Mouse (Mus musculus): ENCODE measurements around the gene Bglap2.

Bglap2 gene

DNA sequence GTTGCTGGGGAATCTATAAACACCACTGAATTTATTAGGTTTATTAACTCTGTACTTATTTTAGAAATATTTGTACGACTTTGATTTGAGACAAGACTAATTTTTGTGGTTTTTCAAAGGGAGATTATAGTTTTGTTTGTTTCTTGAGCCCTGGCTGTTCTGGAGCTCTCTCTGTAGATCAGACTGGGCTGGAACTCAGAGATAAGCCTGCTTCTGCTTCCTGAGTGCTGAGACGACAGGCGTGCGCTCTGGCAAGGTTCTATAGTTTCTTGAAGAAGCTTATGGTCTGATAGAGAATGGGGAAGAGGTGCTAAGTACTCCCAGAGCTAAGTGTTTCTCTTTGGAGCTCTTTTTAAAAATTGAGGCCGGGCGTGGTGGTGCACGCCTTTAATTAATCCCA, 40.2 kb downstream of the Bglap2 start:
- DNase-seq (ENCODE audit: low spot score) = no peak

DNA sequence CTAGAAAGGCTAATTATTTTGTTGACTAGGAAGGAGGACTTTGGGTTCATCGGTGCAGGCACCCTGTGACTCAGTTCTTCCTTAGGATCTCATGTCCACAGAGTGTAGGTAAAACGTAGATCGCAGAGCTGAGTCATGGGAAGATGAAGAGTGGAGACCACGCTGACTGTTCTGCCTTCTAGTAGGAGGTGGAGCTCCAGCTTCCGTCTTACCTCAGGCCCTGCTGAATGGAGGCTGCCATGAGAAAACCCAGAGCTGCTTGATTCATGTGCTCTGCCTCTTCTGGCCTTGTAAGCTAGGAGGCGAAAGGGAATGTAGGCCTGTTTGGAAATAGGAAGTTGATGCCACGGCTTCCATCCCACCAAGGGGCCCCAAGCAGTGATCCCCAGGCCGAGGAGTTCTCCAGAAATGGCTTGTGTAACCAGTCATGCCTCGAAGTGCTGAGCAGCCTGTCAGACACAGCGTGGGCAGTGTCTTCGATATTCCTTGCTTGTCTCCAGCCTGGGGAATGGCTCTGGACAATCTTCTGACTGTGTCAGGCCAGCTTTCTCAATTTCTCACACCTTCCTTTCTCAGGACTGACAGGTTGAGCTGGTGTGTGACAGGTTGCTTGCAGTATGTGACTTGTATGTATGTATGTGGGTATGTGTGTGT, 41.0 kb downstream of the Bglap2 start:
- no peak for DNase-seq (ENCODE audit: low spot score)

DNA sequence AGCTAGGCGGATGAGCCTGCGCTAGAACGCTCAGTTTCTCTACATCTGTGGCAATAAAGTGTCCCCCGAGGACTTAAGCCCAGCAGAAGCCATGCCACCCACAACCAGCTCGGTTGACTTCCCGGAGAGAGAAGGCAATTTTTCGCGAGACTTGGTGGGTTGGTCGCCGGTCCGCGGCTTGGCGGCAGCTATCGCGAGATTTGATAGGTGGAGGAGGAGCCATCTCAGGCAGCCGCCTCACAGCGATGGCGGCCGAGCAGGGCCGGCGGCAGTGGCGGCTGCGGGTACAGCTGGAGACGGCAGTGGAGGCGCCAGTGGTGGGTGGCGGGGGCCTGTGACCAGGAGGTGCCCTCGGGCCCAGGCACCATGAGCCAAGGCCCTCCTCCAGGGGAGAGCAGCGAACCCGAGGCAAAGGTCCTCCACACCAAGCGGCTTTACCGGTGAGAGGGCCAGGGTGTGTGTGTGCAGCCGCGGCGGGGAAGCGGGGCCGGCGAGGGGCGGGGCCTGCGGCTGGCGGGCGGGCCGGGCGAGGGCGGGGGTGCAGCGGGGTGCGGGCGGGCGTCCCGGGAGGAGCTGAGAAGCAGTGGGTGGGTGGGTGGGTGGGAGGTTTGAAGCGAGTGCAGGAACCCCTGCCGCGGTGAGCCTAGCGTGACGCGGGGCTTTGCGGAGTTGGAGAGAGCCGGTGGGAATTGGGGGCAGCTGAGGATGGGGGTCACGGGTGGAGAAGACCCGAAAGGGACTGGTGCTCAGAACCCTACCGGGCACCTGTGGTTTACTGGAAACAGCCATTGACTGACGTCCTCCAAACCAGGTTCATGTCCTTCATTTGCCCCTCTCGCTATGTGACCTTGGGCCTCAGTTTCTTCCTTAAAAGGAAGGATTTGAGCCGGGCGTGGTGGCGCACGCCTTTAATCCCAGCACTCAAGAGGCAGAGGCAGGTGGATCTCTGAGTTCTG, 42.2 kb downstream of the Bglap2 start, which contains the start of the genes Tmem79 and Smg5:
Tmem79 (minus strand) TSS at position 91 of the 956 bp plus-strand sequence.
Smg5 (plus strand) TSS at position 203 of the 956 bp plus-strand sequence.
- DNase-seq (ENCODE audit: low spot score) = peak; percentile 95

DNA sequence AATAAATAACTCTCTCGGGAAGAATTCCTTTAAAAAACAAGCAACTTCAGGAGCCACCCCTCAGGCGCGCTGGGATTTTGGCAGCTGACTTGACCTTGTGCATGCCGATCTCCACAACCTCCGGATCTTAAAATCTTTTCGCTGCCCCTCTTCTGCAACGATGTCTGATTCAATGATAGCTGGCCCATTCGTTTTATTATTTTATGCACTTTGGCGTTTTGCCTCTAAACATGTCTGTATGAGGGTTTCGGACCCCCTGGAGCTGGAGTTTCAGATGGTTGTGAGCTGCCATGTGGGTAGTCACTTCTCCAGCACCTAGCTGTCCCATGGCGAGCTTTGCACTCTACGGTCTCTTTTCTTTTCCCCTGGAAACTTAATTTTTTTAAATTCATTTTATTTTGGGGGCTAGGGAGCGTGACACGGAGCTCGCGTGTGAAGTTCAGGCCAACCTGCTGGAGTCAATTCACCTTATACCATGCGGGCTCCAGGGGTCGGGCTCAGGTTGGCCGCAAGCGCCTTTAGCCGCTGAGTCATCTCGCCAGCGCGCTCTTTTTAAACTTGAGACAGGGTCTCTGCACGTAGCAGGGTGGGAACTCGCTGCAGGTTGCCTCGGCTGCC, 43.0 kb downstream of the Bglap2 start:
- no peak for DNase-seq (ENCODE audit: low spot score)

DNA sequence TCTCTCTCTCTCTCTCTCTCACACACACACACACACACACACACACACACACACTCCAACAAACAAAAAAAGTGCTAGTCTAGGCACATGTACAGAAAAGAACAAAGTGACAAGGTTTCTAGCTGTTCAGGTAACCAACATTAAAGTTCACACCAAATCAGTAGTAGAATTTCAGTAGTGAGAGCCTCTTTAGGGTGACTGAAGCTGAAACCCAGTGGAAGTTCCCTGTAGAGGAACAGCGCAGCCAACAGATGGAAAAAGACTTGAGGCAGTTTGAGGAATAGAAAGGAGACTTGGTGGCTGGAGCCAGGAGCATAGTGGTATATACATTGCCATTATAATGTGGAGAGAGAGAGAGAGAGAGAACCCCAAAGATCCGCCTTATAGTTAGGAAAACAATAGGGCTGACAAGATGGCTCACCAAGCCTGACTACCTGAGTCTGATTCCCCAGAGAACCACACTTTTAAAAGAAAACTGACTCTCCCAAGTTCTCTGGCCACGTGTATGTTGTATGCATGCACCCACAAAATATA, 43.5 kb downstream of the Bglap2 start:
- no peak for DNase-seq (ENCODE audit: low spot score)

DNA sequence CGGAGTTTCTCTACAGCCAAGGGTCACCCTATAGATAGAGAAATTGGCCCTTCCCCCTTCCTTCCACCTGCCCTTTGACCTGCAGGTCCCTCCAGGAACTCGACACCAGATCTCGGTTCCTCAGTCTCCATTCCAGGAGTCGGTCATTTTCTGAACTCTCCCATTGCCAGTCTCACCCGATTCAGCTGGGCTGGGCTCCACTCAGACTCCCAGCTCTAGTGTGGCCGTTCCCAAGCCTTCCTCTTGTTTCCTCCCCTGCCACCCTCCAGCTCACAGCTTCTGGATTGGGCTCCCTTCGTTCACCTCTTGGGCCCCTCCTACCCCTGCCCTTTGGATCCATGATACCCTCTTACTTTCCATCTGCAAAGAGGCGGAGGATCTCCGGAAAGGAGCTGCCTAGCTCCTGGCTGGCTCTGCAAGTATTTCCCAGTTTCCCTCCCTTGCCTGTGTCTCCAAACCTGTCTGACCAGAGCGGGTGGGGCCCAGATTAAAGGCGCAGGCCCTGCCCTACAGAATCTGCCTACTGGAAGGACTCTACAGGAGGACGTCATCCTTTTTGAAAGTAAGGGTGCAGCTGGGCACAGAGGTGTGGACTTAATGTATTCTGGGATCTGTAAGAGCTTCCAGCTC, 44.4 kb downstream of the Bglap2 start:
- DNase-seq (ENCODE audit: low spot score) = no peak

DNA sequence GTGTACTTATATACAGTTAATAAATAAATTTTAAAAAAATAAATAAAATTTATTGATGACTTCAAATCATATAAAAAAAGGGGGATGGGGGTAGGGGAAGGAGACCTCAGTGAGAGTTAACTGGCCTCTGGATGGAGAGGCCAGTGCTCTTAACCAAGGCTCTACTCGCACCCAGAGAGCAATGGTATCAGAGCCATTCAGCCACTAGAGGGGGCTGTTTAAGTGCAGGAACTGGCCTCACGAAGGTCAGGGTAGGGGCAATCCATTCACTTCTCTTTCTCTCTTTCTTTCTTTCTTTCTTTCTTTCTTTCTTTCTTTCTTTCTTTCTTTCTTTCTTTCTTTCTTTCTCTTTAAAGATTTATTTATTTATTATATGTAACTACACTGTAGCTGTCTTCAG, 47.2 kb downstream of the Bglap2 start:
- DNase-seq (ENCODE audit: low spot score) = no peak

DNA sequence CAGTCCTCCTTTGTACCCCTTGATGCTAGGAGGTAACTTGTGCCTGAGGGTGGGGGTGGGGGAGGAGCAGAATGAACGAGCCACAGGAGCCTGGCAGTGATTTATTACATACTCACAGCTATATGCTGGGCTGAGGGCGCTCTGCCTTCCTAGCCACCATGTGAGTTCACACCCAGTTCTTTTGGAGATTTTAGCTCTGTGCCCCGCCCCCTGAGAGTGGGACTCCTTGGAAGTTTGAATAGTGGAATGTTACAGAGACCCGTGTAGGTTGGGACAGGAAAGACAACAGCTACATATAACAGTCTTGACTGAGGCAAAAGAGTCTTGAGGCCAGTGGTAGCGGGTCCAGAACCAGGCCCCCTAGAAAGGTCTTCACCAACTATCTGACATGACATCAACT, 49.5 kb downstream of the Bglap2 start:
- DNase-seq (ENCODE audit: low spot score) = no peak
